Mouse (Mus musculus): ENCODE data around the gene Spop.

Spop gene

DNA sequence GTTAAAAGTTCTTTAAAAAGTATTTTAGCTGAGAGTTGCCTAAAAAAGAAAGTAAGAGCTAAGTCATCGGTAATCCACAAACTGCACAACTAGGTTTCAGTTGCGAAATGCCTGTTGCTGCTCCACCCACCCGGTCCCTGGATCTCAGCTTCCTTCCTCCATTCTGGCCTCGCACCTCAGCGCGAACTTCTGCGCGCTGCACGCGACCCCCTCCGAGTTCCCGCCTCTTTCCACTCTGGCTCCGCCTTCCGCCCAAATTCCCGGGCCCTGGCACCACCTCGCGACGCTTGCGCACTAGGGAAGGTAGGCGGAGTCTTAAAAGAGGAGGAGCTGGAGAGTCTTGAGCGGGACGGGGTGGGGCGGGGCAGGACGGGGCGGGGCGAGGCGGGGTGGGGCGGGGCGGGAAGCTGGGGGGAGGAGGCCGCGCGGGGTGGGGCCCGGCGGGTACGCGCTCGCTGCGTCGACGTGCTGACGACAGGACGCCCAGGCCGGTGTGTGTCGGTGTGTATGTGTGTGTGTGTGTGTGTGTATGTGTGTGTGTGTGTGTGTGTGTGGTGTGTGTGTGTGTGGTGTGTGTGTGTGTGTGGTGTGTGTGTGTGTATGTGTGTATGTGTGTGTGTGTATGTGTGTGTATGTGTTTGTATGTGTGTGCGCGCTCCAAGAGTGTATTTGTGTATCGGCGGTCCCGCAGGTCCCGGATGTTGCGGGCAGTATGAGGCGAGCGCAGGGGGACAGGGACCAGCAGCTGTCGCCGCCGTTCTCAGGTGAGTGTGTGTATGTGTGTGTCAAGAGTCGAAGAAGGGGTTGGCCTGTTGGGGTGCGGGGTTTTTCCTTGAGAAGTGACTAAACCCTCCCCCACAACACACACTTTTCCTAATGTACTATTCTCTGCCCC is at the start of gene Spop:
Gene Spop (plus strand): TSS at position 440 of the 895 bp plus-strand sequence.
- peak; percentile 95 for DNase-seq

DNA sequence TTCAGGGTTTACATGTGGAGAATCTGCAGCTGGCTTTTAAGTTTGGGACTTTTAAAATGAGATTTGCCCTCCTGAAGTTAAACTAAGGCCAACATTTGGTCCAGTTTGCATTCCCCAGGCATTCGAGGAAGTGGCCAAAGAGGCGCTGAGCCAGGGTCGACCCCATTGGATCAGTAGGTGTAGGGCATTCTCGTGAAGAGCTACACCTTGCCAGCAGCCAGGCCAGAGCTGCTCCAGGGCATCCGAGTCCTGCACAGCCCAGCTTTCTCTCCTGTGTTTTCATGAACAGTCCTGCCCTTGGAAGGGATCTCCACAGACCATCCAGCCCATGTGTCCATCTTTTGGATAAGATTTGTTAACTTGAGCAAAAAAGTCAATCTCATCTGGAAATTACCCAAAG is 49.5 kb upstream of the Spop start:
- no peak for DNase-seq

DNA sequence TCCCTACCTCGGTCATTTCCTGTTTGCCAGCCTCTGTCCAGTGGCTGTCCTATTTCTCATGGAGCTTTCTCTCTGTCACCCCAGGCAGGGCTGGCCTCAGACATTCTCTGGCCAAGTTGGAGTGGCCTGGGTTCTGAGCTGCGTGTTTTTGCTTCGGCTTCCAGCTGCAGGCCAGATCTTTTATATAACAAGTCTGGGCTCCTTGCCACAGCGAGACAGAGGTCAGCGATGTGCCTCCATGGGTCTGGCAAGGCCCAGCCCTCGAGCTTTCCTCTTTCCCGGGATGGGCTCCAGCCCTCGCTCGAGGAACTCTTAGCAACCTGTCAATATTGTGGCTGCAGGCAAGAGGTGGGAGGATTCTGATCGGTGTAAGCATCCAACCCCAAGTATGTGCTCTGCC is 48.3 kb upstream of the Spop start:
- DNase-seq, result no peak

DNA sequence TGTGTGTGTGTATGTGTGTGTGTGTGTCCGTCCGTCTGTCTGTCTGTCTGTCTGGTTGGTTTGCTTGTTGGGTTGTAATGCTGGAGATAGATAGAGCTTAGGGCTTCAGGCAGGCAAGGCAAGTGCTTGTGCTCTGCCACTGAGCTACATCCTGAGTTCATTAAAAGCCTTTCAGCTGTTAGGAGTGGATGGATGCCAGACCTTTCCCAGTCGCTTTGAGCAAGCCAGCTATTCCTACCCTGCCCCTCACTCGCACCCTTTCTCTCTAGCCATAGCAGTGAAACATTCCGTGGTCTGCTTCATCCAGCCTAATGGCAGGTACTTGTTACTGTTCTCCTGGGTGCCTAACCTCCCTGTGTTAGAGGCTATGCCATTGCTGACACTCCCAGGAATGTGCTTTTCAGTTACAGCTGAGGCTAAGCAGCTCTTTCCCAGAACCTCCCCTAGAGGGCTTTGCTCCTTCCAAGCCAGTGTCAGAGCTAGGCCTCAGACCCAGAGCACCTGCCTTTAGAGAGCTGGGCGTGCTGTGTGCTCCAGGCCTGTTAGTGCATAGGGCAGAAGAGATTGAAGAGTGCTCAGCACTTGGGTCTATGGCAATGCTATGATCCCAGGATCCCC is 47.5 kb upstream of the Spop start:
- DNase-seq, result no peak

DNA sequence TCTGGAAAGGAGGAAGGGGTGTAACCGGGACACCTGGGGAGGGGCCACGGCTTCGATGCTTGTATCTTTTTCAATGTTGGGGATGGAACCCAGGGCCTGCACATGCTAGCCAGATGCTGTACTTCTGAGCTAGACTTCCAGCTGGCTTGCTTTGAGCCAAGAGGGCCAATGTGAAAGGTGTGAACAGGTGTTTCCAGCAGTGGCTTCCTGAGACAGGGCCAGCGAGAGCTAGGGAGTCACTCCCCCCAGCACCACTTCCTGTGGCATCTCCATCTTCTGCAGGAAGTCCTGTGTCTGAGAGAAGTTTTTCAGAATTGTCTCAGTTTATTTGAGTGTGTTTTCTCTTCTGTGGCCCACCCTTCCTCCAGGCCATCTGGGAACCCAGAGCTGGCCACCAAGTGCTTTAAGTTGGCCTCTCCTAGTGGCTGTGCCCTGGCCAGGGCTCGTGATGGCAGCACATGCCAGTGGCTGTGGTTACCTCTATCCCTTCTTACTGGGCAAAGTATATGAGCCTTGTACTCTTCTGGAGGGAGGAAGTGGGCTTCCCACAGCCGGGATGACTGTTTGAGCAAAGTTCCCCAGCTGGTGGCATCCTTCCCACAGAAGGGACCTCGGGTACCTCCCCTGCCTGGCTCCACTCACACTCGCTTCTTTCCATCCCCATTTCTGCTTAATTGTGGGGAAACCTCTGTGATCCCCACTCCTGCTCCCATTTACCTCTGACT is 46.7 kb upstream of the Spop start:
- DNase-seq, result no peak

DNA sequence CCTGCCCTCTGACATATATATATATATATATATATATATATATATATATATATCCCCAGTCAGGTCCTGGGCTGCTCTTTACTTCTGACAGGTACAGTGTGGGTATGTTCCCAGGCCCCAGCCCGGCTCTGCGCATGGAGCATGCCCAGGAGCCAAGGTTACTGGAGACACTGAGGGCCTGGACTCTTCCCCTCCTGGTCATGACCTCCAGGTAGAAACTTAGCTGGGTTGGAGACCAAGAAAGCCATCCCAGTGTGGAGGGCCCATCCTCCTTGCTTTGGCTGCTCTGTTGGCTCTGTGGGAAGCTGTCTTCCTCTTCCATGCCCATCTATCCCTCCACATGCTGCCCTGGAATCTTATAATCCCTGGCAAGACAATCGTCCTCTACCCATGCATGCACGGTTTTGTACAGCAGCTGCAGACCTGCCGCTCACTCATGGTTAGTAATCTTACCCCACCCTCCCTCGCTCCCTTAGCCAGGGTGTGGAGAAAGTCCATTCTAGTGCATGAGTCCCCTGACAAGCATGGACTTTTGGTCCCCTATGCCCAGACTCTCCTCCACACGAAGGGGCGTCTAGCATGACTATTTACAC is 45.6 kb upstream of the Spop start:
- no peak for DNase-seq

DNA sequence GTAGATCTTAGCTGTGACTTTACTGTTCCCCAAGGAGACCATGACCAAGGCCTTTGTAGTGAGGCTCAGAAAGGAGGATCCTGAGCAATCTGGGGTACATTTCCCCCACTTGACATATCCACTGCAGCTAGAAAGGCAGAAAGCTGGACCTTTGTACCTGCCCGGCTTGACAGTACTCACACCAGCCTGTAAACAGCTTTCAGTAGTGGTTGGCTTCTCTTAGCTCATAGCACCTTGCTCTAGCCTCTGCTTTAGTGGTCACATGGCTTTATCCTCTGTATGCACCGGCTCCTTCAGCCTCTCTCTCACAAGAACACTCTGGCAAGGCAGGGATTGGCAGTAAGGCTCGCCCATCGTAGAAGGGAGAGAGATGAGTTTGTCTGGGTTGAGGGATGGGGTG is 45.0 kb upstream of the Spop start:
- no peak for DNase-seq

DNA sequence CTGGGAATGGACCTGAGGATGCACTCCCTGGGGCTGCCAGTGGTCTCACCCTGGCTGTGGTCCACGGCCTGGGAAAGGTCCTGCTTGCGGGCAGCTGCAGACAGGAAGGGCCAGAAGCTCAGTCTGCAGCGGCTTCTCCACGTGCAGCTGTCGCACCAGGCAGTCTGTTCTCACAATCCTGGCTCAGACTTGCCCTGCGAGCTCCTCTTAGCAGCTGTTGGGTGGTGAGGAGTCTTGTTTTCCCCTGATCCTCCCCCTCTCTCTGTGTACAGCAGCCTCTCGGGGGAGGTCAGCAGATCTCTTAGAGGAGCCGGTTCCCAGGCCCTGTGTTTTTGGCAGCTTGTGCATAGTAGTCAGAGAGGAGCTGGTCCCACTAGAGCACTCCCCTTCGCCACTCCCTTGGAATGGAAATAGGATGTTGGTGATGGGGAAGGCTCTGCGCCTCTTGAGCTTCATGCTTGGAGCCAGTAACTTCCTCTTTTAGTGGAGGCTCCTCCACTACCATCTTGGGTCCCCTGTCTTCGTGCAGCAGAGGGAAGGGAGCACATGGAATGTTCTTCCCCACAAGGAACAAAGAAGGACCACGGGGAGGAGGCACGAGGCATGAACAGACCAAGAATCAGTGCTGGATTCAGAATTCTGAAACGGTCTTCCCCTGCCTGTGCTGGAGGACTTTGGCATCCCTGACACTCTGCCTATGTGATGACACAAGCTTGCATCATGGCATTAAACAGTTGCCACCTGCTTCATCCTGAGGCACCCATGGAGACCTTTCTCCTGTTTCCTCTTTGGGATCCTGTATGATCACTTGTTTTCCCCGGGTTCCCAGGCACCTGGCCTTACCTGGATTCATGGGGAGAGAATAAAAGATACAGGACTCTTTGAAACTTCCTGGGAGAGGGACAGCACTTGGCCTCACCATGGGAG is 43.7 kb upstream of the Spop start:
- no peak for DNase-seq

DNA sequence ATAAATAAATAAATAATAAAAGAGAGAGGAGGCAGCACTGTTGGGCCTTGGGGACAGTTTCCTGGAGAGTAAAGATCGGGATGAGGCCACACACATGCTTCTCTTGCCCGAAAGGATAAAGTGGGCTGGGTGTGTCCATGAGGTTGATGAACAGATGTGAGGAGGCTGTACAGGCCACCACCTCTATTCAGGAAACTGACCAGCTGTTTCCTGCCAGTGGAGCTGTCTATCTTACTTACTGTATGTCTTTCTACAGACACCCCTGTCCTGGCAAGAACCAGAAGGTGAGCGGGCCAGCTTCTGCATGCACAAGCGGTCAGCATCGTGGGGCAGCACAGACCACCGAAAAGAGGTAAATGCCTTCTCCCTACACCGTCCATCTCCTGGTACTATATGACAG is 42.7 kb upstream of the Spop start:
- DNase-seq, result no peak

DNA sequence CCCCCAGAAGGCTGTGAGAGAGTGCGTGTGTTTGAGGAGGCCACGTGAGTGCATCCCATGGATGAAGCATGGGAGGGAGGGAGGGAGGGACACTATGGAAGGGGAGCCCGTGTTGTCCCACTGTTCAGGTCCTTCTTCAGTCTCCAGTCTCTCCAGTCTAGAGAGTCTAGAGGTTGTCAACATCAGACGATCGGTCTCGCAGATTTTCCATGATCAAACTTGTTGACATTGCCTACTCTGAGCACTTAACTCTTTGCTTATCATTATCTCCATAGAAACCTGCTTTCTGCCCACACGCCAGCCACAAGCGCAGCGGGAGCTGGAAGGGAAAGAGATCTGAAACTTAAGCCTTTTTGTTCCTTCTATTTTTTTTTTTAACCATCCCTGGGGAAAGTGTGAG is 35.0 kb upstream of the Spop start:
- DNase-seq, result no peak

DNA sequence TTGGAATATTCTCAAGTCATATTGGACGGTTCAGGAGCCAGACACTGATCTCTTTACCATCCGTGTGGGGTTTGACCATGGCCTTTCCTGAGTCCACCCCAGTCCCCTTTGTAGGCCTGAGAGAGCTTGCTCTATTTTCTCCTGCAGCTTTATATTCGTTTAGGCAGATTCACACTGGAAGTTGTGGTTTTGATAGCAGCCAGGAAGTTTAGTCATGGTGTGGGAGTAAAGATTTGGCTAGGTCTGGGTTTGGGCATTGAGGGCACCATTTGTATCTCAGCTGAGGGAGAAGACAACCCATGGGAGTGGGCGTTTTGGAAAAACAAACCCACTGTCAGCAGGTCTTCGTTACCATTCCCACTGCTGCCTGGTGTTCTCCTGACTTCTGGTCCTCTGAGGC is 34.3 kb upstream of the Spop start:
- no peak for DNase-seq

DNA sequence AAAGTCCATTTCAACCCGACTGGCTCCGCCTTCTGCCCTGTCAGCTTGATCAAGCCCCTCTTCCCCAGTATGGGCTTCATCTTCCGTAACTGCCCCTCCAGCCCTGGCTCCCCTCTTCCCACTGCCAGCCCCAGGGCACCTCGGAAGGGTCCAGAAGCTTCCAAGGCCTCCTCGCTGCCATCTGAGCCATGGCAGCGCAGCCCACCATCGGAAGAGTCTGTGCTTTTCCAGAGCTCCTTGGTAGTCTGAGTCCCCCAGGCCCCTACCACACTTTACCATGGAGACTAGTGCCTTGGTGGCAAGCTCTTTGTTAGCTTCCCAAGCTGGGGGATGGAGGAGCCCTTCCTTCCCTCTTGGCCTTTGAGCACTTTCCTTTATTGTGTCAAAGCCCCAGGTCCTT is 33.2 kb upstream of the Spop start:
- no peak for DNase-seq

DNA sequence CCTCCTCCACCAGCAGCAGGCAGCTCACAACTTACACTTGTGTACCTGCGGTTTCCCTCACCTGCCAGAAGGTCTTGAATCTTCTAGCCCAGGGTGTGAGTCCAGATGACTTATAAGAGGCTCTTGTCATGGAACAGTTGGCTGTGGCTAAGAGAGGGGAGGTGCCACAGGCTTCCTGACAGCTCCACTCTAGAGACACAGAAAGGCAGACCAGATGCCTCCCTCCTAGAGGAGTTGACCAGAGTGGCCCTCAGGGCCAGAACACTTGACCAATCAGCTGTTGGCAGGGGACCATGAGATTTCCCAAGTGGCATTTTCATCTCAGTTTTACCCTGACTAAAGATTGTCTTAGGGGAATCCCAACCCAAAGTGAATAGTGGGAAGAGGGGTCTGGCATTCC is 32.7 kb upstream of the Spop start:
- no peak for DNase-seq

DNA sequence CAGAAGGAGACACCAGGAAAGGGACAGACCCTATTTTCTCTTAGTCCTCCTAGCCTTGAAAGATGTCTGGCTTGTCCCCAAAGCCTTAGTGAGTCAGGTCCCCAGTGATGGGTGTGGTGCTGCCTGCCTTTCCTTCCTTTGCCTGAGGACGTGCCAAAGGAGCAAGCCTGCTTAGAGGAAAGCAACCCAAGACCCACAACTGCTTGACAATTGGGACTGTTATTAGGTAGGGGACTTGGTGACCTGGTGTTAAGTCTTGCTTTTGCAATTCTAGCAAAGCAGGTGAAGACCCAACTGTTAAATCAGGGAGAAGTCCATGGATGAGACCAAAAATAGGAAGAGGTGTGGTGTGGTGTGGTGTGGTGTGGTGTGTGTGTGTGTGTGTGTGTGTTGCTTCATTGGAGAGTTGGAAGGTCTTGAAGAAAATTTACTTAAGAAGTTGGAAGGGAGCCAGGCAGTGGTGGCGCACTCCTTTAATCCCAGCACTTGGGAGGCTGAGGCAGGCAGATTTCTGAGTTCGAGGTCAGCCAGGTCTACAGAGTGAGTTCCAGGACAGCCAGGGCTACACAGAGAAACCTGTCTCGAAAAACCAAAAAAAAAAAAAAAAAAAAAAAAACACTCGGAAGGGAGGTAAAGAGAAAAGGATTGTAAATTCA is 30.4 kb upstream of the Spop start:
- no peak for DNase-seq

DNA sequence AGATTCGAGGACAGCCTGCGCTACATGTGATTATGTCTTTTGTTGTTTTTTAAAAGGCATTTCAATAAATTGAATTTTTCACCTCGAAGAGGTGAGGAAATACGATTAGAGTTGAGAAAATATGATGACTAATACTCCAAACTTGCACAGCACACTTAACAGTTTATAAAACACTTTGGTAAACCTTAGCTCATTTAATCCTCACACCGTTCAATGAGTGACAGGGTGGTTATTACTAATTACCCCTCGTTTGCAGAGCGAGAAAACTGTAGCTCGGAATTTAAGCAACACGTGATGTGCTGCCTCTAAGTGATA is 29.9 kb upstream of the Spop start:
- no peak for DNase-seq

DNA sequence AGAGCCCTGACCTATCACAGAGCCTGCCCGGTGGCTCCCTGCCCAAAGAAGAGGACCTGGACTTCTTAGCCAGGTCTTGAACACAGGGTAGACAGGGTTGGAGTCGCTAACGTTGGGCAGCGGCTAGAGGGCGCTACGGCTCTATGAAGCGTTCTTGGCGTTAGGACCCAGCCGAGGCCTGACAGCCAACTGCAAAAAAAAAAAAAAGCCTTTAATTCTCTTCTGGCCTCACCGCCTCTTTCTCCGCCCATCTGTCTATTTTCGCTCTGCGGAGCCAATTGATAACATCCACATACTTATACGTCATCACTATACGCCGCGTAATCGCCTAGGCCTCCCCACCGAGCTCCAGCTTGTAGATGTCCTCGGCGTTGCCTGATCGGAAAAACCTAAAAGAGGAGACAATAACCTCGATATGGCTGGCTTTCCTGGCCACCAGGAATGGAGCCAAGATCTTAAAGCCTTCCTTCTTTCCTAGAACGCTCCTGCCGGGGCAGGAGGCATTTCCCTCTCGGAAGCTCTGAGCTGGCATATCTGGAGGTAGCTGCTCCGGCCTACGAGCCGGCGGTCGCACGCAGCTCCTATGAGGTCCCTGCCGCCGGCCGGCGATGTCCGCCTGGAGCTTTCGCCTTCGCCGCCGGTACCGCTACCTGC is 29.4 kb upstream of the Spop start, which contains the start of gene Slc35b1:
Gene Slc35b1 (plus strand): TSS at position 374 of the 654 bp plus-strand sequence.
- DNase-seq, result peak; percentile 92

DNA sequence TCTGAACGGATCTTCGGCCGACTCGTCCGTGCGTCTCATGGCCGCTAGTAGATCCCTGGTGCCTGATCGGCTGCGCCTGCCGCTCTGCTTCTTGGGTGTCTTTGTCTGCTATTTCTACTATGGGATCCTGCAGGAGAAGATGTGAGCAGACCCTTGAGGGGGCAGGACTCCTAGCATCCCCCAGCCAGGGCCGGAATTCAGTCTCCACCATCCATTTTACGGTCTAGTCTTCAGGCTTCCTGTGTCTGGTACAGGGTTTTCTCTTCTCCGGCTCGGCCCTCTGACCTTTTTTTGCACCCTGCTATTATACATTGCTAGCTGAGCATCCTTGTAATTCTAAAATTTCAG is 28.9 kb upstream of the Spop start:
- no peak for DNase-seq

DNA sequence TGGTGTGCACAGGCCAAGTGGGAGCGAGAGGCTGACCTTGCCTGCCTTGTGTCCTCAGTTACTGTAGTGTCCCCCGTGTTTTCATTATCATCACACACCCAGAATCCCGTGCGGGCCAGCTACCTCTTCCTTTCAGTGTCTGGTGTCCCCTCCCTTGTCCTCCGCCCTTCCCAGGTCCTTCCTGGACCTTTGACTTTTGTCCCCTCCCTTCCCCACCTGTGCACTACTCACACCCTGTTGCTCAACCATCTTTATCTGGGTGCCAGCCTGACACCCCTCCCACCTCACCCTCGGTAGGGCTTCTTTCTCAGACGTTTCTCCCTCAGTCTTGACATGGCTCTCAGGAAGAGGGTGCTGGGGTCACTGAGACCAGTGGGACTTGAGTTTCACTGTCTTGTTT is 26.5 kb upstream of the Spop start:
- DNase-seq, result no peak

DNA sequence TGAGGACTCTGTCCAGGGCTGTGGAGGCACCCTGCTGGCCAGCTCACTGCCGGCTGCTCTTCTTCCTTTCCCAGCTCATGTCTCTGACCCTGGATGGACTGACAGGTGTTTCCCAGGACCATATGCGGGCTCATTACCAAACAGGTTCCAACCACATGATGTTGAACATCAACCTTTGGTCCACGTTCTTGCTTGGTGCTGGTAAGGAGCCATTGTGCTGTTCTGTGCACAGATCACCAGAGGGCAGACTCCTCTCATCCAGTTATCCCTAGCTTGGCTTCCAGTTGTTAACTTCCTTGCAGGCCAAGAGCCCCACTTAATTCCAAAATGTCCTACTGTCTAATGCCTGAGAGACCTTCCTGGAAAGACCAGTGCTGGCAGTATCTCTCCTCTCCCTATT is 24.9 kb upstream of the Spop start:
- DNase-seq, result no peak

DNA sequence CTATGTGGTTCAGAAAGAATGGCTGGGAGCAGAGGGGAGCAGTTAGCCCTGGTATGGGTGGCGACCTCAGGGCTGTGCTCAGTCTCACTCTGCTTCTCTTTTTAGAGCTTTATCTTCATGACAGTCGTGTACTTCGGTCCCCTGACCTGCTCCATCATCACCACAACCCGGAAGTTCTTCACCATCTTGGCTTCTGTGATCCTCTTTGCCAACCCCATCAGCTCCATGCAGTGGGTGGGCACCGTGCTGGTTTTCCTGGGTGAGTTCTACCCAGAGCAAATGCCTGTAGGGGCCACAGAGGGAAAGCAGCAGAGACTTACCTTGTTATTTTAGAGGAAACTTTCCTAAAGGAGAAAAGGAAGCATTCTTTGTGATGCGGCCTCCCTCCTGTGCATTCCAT is 23.5 kb upstream of the Spop start:
- DNase-seq, result no peak

DNA sequence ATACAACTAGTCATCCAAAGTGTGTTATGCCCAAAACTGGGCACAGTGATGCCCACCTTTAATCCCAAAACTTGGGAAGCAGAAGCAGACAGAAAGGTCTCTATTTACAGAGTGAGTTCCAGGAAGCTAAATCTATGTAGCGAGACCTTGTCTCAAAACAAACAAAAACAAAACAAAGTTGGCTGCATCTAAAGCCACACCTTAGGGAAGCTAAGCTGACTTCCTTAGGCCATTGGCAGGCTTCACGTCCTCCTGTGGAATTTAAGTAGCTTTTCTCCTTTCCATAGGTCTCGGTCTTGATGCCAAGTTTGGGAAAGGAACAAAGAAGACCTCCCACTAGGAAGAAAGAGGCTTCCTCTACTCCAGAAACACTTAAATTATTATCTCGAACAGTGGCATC is 22.7 kb upstream of the Spop start:
- no peak for DNase-seq

DNA sequence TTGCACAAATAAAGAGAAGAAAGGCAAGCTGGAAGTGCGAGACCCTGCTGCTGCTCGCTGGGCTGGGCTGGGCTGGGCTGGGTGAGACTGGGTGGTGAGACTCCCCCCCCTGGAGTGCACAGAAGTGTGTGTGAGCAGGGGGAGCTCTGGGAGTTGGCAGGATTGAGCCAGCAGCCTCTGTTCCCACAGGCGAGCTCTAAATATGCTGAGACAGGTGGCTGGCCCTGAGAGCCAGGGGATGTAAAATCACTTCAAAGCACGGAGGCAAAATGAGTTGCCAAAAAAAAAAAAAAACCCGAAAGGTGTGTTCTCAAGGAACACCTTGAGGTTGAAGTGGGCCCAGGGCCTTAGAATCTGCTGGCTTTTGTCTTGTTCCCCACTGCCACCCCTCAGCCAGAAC is 22.1 kb upstream of the Spop start:
- no peak for DNase-seq
